Mouse (Mus musculus): ENCODE results near the gene Olfr800. TPM values are rescaled to one million over a fixed set of nuclear protein-coding genes. Genes with fewer than 3 reads are reported as not detected.

Olfr800 gene
- polyA plus RNA-seq, 1 experiment from 2014 or later, result not detected

DNA sequence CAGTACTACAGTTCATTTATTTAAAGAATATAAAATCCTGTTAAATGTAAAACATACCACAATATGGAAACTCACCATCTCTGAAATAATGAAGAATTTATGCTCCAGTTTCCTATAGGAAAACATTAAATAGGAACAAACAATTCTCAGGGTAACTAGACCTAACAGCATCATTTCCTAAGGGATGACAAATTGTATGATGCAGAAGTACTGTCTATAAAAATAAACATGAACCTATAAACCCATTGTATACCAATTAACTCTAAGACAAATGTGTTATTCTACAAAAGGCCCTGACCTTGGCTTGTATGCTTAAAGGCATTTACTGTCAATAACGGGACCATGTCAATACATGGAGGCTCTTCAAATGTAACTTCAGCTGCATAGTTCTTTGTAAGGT, 16.3 kb downstream of the Olfr800 start, which contains the start of gene Olfr801:
TSS of gene Olfr801 (minus strand) at position 101 of the 400 bp plus-strand sequence.
- ATAC-seq, result no peak
- Histone ChIP-seq H3K27ac (ENCODE audit: low read depth, low read length) (no peak within 1 kb of the TSS), H3K4me3 (ENCODE audit: low read depth, low read length) (no peak within 1 kb of the TSS), H3K4me1 (replicated peaks; ENCODE audit: control insufficient read depth, insufficient read depth, low read length) (no peaks in the 10 kb centered on the region), H3K27me3 (replicated peaks; ENCODE audit: control insufficient read depth, insufficient read depth, low read length) (no peaks in the 10 kb centered on the region), H3K9ac (ENCODE audit: low read depth, low read length) (no peak within 1 kb of the TSS), H3K36me3 (ENCODE audit: control insufficient read depth, insufficient read depth) (no peaks in the 10 kb centered on the region), H3K4me2 (replicated peaks; ENCODE audit: low read depth) (no peak within 1 kb of the TSS), H3K9me3 (ENCODE audit: control insufficient read depth) (no peaks in the 10 kb centered on the region)
- no peak for TF ChIP-seq CTCF (IDR thresholded peaks at IDR 0.05; ENCODE audit: low read depth)
- 61% methylated on average over 1 of the region's 1 CpGs for WGBS

DNA sequence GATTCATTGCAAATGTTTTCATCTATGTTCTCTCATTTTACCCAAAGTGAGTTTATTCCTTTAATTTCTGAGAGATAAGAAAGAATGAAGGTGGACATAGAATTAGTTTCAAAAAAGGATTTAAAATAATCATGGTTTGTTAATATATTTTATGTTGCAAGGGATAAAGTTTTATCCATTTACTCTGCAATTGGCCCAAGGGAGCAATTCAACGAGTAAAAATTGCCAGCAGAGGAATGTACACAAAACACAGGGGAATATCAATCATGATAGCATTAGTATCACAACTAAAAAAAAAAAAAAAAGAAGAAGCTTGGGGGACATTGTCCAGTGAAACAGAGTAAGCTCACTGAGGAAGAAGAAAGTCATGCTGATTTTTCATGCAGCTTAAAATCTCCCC, 30.6 kb downstream of the Olfr800 start, which contains the start of gene Olfr802:
TSS of gene Olfr802 (minus strand) at position 101 of the 400 bp plus-strand sequence.
- no peak within 1 kb of the TSS for H3K9ac ChIP-seq (ENCODE audit: low read depth, low read length)
- H3K4me2 ChIP-seq (replicated peaks; ENCODE audit: low read depth), result no peak within 1 kb of the TSS
- H3K4me3 ChIP-seq (ENCODE audit: low read depth, low read length), result no peak within 1 kb of the TSS
- no peaks in the 10 kb centered on the region for H3K36me3 ChIP-seq (ENCODE audit: control insufficient read depth, insufficient read depth)
- no peak within 1 kb of the TSS for H3K27ac ChIP-seq (ENCODE audit: low read depth, low read length)
- 45% methylated on average over 1 of the region's 1 CpGs for WGBS
- ATAC-seq, result no peak
- no peak for TF ChIP-seq CTCF (IDR thresholded peaks at IDR 0.05; ENCODE audit: low read depth)
- H3K9me3 ChIP-seq (ENCODE audit: control insufficient read depth), result no peaks in the 10 kb centered on the region
- H3K27me3 ChIP-seq (replicated peaks; ENCODE audit: control insufficient read depth, insufficient read depth, low read length), result no peaks in the 10 kb centered on the region
- H3K4me1 ChIP-seq (replicated peaks; ENCODE audit: control insufficient read depth, insufficient read depth, low read length), result no peaks in the 10 kb centered on the region

DNA sequence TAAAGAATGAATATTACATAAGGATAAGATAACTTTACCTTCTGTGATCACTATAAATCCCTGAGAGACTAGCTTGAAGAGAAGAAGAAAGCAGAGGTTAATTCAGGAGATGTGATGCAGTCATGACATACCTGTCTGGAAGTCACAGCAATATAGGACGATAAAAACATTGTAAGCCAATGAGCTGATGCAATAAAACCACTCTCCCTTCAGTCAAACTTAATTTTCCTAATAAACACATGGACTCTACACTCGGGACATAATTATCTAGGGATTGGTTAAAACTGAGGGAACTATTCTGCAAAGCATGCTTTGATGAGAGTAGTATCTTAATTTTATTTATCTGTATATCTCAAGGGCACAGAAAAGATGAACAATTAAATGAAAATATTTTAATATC, 36.7 kb downstream of the Olfr800 start, which contains the start of gene Olfr803:
TSS of gene Olfr803 (minus strand) at position 101 of the 400 bp plus-strand sequence.
- no peak within 1 kb of the TSS for H3K27ac ChIP-seq (ENCODE audit: low read depth, low read length)
- H3K27me3 ChIP-seq (replicated peaks; ENCODE audit: control insufficient read depth, insufficient read depth, low read length), result no peaks in the 10 kb centered on the region
- H3K9me3 ChIP-seq (ENCODE audit: control insufficient read depth), result no peaks in the 10 kb centered on the region
- no peak within 1 kb of the TSS for H3K4me2 ChIP-seq (replicated peaks; ENCODE audit: low read depth)
- ATAC-seq, result no peak
- H3K4me3 ChIP-seq (ENCODE audit: low read depth, low read length), result no peak within 1 kb of the TSS
- WGBS, result 76% methylated on average over 2 of the region's 2 CpGs
- H3K9ac ChIP-seq (ENCODE audit: low read depth, low read length), result no peak within 1 kb of the TSS
- no peak for TF ChIP-seq CTCF (IDR thresholded peaks at IDR 0.05; ENCODE audit: low read depth)
- no peaks in the 10 kb centered on the region for H3K4me1 ChIP-seq (replicated peaks; ENCODE audit: control insufficient read depth, insufficient read depth, low read length)
- no peaks in the 10 kb centered on the region for H3K36me3 ChIP-seq (ENCODE audit: control insufficient read depth, insufficient read depth)

DNA sequence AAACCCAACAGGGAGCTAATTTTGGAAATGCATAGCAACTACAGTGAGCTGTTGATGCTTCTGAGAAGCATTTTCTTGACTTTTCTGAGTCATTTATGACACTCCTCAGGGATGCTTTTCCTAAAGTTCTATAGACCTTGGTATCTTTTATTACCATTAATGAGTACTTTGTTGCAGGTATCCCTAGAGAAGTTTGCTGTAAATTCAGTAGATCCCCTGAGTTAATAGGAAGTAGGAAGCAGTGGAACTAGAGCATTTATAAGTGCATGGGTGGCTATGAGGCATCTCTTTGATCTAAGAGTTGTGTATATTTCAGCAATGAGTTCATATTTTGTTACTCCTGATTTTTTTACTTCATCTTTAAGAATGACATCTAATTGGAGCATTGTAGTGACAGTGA, 45.4 kb downstream of the Olfr800 start, which contains the start of gene Olfr804:
TSS of gene Olfr804 (plus strand) at position 301 of the 400 bp plus-strand sequence.
- Histone ChIP-seq H3K27me3 (replicated peaks; ENCODE audit: control insufficient read depth, insufficient read depth, low read length) (no peaks in the 10 kb centered on the region), H3K4me2 (replicated peaks; ENCODE audit: low read depth) (no peak within 1 kb of the TSS), H3K36me3 (ENCODE audit: control insufficient read depth, insufficient read depth) (no peaks in the 10 kb centered on the region)

More for the DNA sequence above, 45.4 kb downstream of the Olfr800 start, which contains the start of gene Olfr804:
- H3K9ac ChIP-seq (ENCODE audit: low read depth, low read length), result no peak within 1 kb of the TSS
- TF ChIP-seq CTCF (IDR thresholded peaks at IDR 0.05; ENCODE audit: low read depth), result no peak
- no peak for ATAC-seq
- no peak within 1 kb of the TSS for H3K4me3 ChIP-seq (ENCODE audit: low read depth, low read length)
- no peaks in the 10 kb centered on the region for H3K4me1 ChIP-seq (replicated peaks; ENCODE audit: control insufficient read depth, insufficient read depth, low read length)
- H3K9me3 ChIP-seq (ENCODE audit: control insufficient read depth), result no peaks in the 10 kb centered on the region
- H3K27ac ChIP-seq (ENCODE audit: low read depth, low read length), result no peak within 1 kb of the TSS

Other genes starting within 250 kb of the Olfr800 start
- gene Olfr786, start 230.4 kb upstream of the Olfr800 start, polyA plus RNA-seq (2015; fragmentation: Nextera tagmentation; extraction: Ambion mirVana), result not detected in 2 replicates
- gene Olfr787, start 195.8 kb upstream of the Olfr800 start, polyA plus RNA-seq (2015; fragmentation: Nextera tagmentation; extraction: Ambion mirVana), result not detected in 2 replicates
- not detected in 2 replicates for gene Olfr788, start 186.7 kb upstream of the Olfr800 start, polyA plus RNA-seq (2015; fragmentation: Nextera tagmentation; extraction: Ambion mirVana)
- gene Olfr789, start 172.9 kb upstream of the Olfr800 start, polyA plus RNA-seq (2015; fragmentation: Nextera tagmentation; extraction: Ambion mirVana), result not detected in 2 replicates
- not detected in 2 replicates for gene Olfr790, start 159.2 kb upstream of the Olfr800 start, polyA plus RNA-seq (2015; fragmentation: Nextera tagmentation; extraction: Ambion mirVana)
- not detected in 2 replicates for gene Olfr791, start 135.9 kb upstream of the Olfr800 start, polyA plus RNA-seq (2015; fragmentation: Nextera tagmentation; extraction: Ambion mirVana)
- not detected in 2 replicates for gene Olfr792, start 118.5 kb upstream of the Olfr800 start, polyA plus RNA-seq (2015; fragmentation: Nextera tagmentation; extraction: Ambion mirVana)
- not detected in 2 replicates for gene Olfr794, start 90.0 kb upstream of the Olfr800 start, polyA plus RNA-seq (2015; fragmentation: Nextera tagmentation; extraction: Ambion mirVana)
- gene Olfr796, start 45.1 kb upstream of the Olfr800 start, polyA plus RNA-seq (2015; fragmentation: Nextera tagmentation; extraction: Ambion mirVana), result not detected in 2 replicates
- not detected in 2 replicates for gene Olfr798, start 29.8 kb upstream of the Olfr800 start, polyA plus RNA-seq (2015; fragmentation: Nextera tagmentation; extraction: Ambion mirVana)
- gene Olfr799, start 20.2 kb upstream of the Olfr800 start, polyA plus RNA-seq (2015; fragmentation: Nextera tagmentation; extraction: Ambion mirVana), result not detected in 2 replicates
- gene Olfr801, start 16.2 kb downstream of the Olfr800 start, polyA plus RNA-seq (2015; fragmentation: Nextera tagmentation; extraction: Ambion mirVana), result not detected in 2 replicates
- gene Olfr802, start 30.5 kb downstream of the Olfr800 start, polyA plus RNA-seq (2015; fragmentation: Nextera tagmentation; extraction: Ambion mirVana), result not detected in 2 replicates
- gene Olfr803, start 36.6 kb downstream of the Olfr800 start, polyA plus RNA-seq (2015; fragmentation: Nextera tagmentation; extraction: Ambion mirVana), result not detected in 2 replicates
- not detected in 2 replicates for gene Olfr804, start 45.5 kb downstream of the Olfr800 start, polyA plus RNA-seq (2015; fragmentation: Nextera tagmentation; extraction: Ambion mirVana)
- gene Olfr805, start 71.7 kb downstream of the Olfr800 start, polyA plus RNA-seq (2015; fragmentation: Nextera tagmentation; extraction: Ambion mirVana), result not detected in 2 replicates
- not detected in 2 replicates for gene Olfr806, start 84.2 kb downstream of the Olfr800 start, polyA plus RNA-seq (2015; fragmentation: Nextera tagmentation; extraction: Ambion mirVana)
- not detected in 2 replicates for gene Olfr807, start 100.1 kb downstream of the Olfr800 start, polyA plus RNA-seq (2015; fragmentation: Nextera tagmentation; extraction: Ambion mirVana)
- not detected in 2 replicates for gene Olfr808, start 107.8 kb downstream of the Olfr800 start, polyA plus RNA-seq (2015; fragmentation: Nextera tagmentation; extraction: Ambion mirVana)
- not detected in 2 replicates for gene Olfr809, start 116.9 kb downstream of the Olfr800 start, polyA plus RNA-seq (2015; fragmentation: Nextera tagmentation; extraction: Ambion mirVana)
- gene Olfr810, start 137.2 kb downstream of the Olfr800 start, polyA plus RNA-seq (2015; fragmentation: Nextera tagmentation; extraction: Ambion mirVana), result not detected in 2 replicates
- gene Olfr811, start 146.7 kb downstream of the Olfr800 start, polyA plus RNA-seq (2015; fragmentation: Nextera tagmentation; extraction: Ambion mirVana), result not detected in 2 replicates
- not detected in 2 replicates for gene Olfr812, start 188.4 kb downstream of the Olfr800 start, polyA plus RNA-seq (2015; fragmentation: Nextera tagmentation; extraction: Ambion mirVana)
- not detected in 2 replicates for gene Olfr813, start 197.7 kb downstream of the Olfr800 start, polyA plus RNA-seq (2015; fragmentation: Nextera tagmentation; extraction: Ambion mirVana)
- not detected in 2 replicates for gene Olfr814, start 222.2 kb downstream of the Olfr800 start, polyA plus RNA-seq (2015; fragmentation: Nextera tagmentation; extraction: Ambion mirVana)
- not detected in 2 replicates for gene Olfr815, start 248.2 kb downstream of the Olfr800 start, polyA plus RNA-seq (2015; fragmentation: Nextera tagmentation; extraction: Ambion mirVana)